Mouse (Mus musculus): ENCODE results near the gene Mettl7a3.

DNA sequence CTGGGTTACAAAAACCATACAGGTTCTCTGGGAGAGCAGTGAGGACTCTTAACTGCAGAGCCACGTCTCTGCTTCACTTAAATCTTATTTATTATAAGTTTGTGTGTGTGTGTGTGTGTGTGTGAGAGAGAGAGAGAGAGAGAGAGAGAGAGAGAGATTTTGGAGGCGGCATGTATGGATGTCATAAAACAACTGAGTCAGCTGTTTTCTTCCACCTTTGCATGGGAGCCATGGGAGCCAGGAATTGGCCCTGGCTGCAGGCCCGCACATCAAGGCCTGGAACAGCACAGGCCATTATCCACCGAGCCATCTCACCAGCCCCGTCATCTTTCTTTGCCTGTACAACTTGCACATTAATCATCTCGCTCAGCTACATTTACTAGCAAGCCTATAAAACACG is 32.4 kb downstream of the Mettl7a3 start:
- no peak for TF ChIP-seq CTCF (IDR thresholded peaks at IDR 0.05 in 2 of 3, conservative IDR thresholded peaks at IDR 0.05 in 1 of 3; ENCODE audit: control insufficient read depth in 1 of 3, insufficient read depth in 1 of 3, low read depth in 2 of 3, low read length in 3 of 3, poor library complexity in 1 of 3, severe bottlenecking in 1 of 3)
- no peak for TF ChIP-seq MEF2A (IDR thresholded peaks at IDR 0.05; ENCODE audit: extremely low read depth, insufficient replicate concordance, low read depth, low read length, poor library complexity, severe bottlenecking)
- TF ChIP-seq MAFK (IDR thresholded peaks at IDR 0.05; ENCODE audit: borderline replicate concordance, low read depth, low read length) = no peak

Data from MEL (cell line).